Comparison of ENCODE assay signal across 9 mouse cellular contexts in the genomic region with DNA sequence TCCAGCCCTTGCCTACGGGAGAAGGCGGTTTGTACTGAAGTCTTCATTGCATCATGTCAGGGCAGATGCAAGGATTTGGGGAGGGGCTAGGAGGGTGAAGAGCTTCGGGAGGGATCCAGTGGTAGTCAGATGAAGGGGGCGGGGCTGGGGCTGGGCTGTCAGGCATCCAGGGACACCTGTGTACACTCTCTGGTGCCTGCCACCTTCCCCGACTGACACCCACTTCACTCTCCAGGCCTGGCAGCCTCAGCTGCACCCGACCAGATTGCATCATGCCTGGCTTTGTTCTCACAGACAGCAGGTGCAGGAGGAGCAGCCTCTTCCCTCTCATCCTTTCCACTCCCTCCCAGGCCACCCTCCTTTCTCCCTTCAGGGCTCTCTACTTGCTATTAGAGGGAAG. TPM values are rescaled to one million over a fixed set of nuclear protein-coding genes. Genes with fewer than 3 reads are reported as not detected.
A peak's percentile ranks its signal among the peaks of the same experiment; 100 is the strongest.
DNase-seq lines count a peak whose midpoint lies in the region; ATAC-seq lines count a peak whose summit lies in the region.
"Had no signal": no experiment of that assay in that cellular context is flagged by ENCODE, and none has a peak within 500 bp of the region (broad histone marks: within the 10 kb centered on the region; RNA-seq: fewer than 3 reads in every experiment).

No protein-coding gene starts in this region.

- intact Hi-C loops in left cerebral cortex, postnatal 14 days (cut with DNase I) = no loop called here

- ATAC-seq in heart, embryonic 12.5 days (ENCODE audit: insufficient number of reproducible peaks, low FRiP score) = peak; percentile 22; the same call in 1 of the 2 replicates
- 0 out of 2 replicates have a peak, but pooled peaks have one; percentile 19 for ATAC-seq in forebrain, embryonic 12.5 days (ENCODE audit: low FRiP score)
- ATAC-seq in erythroid progenitor cell, adult 5-6 weeks (replicated peaks; ENCODE audit: low FRiP score, poor library complexity, severe bottlenecking) = no peak

- H3K36me3 ChIP-seq in heart, embryonic 12.5 days = peaks cover 12% of the 10 kb centered on the region
- peaks cover 6% of the 10 kb centered on the region for H3K36me3 ChIP-seq in forebrain, embryonic 12.5 days (replicated peaks)

- no peaks in the 10 kb centered on the region for H3K9me3 ChIP-seq in heart, embryonic 12.5 days (replicated peaks)
- no peaks in the 10 kb centered on the region for H3K9me3 ChIP-seq in forebrain, embryonic 12.5 days

- H3K4me3 ChIP-seq in heart, embryonic 12.5 days = no peak overlapping the region
- H3K4me3 ChIP-seq in forebrain, embryonic 12.5 days (replicated peaks) = no peak overlapping the region

- 0 out of 2 replicates have a peak, but pooled peaks cover 8% of the 10 kb centered on the region for H3K27me3 ChIP-seq in heart, embryonic 12.5 days (replicated peaks)
- H3K27me3 ChIP-seq in forebrain, embryonic 12.5 days = peaks cover 30% of the 10 kb centered on the region

- peaks cover 44% of the 10 kb centered on the region for H3K4me1 ChIP-seq in heart, embryonic 12.5 days (replicated peaks)
- H3K4me1 ChIP-seq in forebrain, embryonic 12.5 days = peaks cover 45% of the 10 kb centered on the region

- no peak overlapping the region for H3K9ac ChIP-seq in heart, embryonic 12.5 days
- H3K9ac ChIP-seq in forebrain, embryonic 12.5 days = peak overlapping the region; percentile 18; the same call in 1 of the 2 replicates

- DNase-seq in heart, adult 9 months (ENCODE audit: low spot score in 2 of 2) = no peak
- peak; percentile 74 for DNase-seq in Muller cell, postnatal 12 days (ENCODE audit: inconsistent ontology term)
- peak; percentile 50 to 82 for DNase-seq in left cerebral cortex, postnatal 14 days (ENCODE audit: low spot score in 2 of 2)
- DNase-seq in right cerebral cortex, postnatal 10 days (ENCODE audit: low spot score in 2 of 2) = peak; percentile 74 to 81
- no peak for DNase-seq in natural killer cell, adult 2 months (ENCODE audit: low spot score in 2 of 2)

- 20% methylated on average over 6 of the region's 6 CpGs for WGBS in heart, embryonic 12.5 days
- WGBS in forebrain, embryonic 12.5 days = 19% methylated on average over 6 of the region's 6 CpGs

- peak overlapping the region; percentile 72 for H3K4me2 ChIP-seq in heart, embryonic 12.5 days
- peak overlapping the region; percentile 63 for H3K4me2 ChIP-seq in forebrain, embryonic 12.5 days

- no peak overlapping the region for H3K27ac ChIP-seq in heart, embryonic 12.5 days (ENCODE audit: poor library complexity, severe bottlenecking)
- H3K27ac ChIP-seq in forebrain, embryonic 12.5 days = peak overlapping the region; percentile 70
- H3K27ac ChIP-seq: kidney, postnatal 0 days had no signal

RNA-seq across cellular contexts. Expression of a gene that starts 14.3 kb away (rescaled TPM):
- 12.4 and 12.5 TPM in 2 replicates for polyA plus RNA-seq in heart, embryonic 12.5 days (2016; fragmentation: Nextera tagmentation; extraction: Ambion mirVana)
- 4.2 and 5.1 TPM in 2 replicates for polyA plus RNA-seq in forebrain, embryonic 12.5 days (2016; fragmentation: Nextera tagmentation; extraction: Ambion mirVana)
- 10 to 100 TPM; 70.1 to 71.4 TPM for total RNA-seq in left cerebral cortex, postnatal 14 days (2021)
- 76.8 and 82.6 TPM in 2 replicates for total RNA-seq in erythroid progenitor cell, adult 5-6 weeks (2015; ENCODE audit: low replicate concordance)
- total RNA-seq in erythroid progenitor cell, adult 5-6 weeks (2017; ENCODE audit: low replicate concordance) = 65.7 and 71.1 TPM in 2 replicates

RNA-seq across cellular contexts. Expression of a gene that starts 38.7 kb away (rescaled TPM):
- 5.4 and 6.0 TPM in 2 replicates for polyA plus RNA-seq in heart, embryonic 12.5 days (2016; fragmentation: Nextera tagmentation; extraction: Ambion mirVana)
- 7.9 and 8.0 TPM in 2 replicates for polyA plus RNA-seq in forebrain, embryonic 12.5 days (2016; fragmentation: Nextera tagmentation; extraction: Ambion mirVana)
- total RNA-seq in left cerebral cortex, postnatal 14 days (2021) = 10 to 100 TPM; 88.1 to 90.7 TPM
- 2.5 and 2.9 TPM in 2 replicates for total RNA-seq in erythroid progenitor cell, adult 5-6 weeks (2015; ENCODE audit: low replicate concordance)
- 5.4 and 6.0 TPM in 2 replicates for total RNA-seq in erythroid progenitor cell, adult 5-6 weeks (2017; ENCODE audit: low replicate concordance)

RNA-seq across cellular contexts. Expression of a gene that starts 49.2 kb away (rescaled TPM):
- polyA plus RNA-seq in heart, embryonic 12.5 days (2016; fragmentation: Nextera tagmentation; extraction: Ambion mirVana) = 0.06 and 0.08 TPM in 2 replicates
- polyA plus RNA-seq in forebrain, embryonic 12.5 days (2016; fragmentation: Nextera tagmentation; extraction: Ambion mirVana) = 0.11 and 0.22 TPM in 2 replicates
- under 1 TPM; 0.18 to 0.19 TPM for total RNA-seq in left cerebral cortex, postnatal 14 days (2021)
- total RNA-seq in erythroid progenitor cell, adult 5-6 weeks (2015; ENCODE audit: low replicate concordance) = not detected in 2 replicates
- 0.15 TPM in 1 of 2 replicates, not detected in the other for total RNA-seq in erythroid progenitor cell, adult 5-6 weeks (2017; ENCODE audit: low replicate concordance)

Comparison
In these comparisons a context has a peak if more than half of its experiments do, and no peak if none do; other contexts are left out.
1. DNase-seq: peak in Muller cell, postnatal 12 days (single experiment), left cerebral cortex, postnatal 14 days (2 of 2) and right cerebral cortex, postnatal 10 days (2 of 2); none in heart, adult 9 months (0 of 2) and natural killer cell, adult 2 months (0 of 2).
2. RNA of a gene that starts 38.7 kb away (total RNA-seq): 88.1 to 90.7 TPM in left cerebral cortex, postnatal 14 days; 2.5 to 6.0 TPM in erythroid progenitor cell, adult 5-6 weeks; every median in the first group is over 10 times any median in the second.